Mouse (Mus musculus) cerebellum, adult 11 months (tissue): ENCODE measurements around the gene Galnt17.

Source experiments
- DNase-seq: peaks from one replicate; pipeline ENCODE4 v3.0.0; 2022

The Galnt17 gene

DNA sequence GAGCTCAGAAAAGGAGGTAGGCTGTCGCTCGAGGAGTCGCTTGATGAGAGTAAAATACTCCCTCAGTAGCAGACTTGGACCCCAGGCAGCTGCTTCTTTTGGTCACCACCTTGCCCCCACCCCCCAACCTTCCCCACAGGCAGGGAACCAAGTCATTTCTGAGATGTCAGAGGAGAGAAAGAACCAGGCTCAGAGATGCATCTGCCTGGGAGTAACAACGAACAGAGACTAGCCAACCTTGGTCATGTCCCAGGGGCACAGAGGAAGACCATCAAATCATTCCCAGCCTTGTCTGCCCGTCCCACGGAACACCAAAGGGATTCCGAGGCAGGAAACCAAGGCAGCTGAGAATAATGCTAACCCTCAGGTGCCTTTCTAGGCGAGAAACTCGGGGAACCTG, 293.0 kb downstream of the Galnt17 start:
- DNase-seq, result no peak

DNA sequence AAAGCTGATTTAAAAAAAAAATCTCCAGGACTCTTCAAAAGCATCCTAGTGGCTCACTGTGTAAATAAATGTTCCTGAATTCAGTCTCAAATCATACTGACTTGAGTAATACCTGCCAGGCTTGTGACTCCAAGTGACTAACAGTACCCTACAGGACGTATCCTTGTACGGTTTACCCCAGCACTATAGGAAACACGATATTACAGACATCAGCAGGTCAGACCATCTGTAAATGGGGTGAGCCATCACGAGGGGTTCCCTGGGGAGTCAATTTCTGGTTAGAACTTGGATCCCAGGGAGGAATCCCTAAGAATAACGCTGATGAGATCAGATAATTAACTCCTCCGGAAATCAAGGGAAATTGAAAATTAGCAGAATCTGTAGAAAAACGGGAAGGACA, 294.5 kb downstream of the Galnt17 start:
- no peak for DNase-seq

DNA sequence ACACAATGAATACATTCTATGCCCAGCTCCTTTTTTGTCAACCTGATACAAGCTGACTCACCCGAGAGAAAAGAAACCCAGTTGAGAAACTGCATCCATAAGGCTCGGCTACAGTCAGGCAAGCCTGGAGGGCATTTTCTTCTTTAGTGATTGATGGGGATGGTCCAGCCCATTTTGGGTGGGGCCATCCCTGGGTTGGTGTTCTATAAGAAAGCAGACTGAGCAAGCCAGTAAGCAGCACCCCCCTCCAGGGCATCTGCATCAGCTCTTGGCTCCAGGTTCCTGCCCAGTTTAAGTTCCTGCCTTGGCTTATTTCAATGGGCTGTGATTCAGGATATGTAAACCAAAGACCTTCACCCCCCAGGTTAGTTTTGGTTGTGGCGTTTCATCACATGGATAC, 295.2 kb downstream of the Galnt17 start:
- no peak for DNase-seq

DNA sequence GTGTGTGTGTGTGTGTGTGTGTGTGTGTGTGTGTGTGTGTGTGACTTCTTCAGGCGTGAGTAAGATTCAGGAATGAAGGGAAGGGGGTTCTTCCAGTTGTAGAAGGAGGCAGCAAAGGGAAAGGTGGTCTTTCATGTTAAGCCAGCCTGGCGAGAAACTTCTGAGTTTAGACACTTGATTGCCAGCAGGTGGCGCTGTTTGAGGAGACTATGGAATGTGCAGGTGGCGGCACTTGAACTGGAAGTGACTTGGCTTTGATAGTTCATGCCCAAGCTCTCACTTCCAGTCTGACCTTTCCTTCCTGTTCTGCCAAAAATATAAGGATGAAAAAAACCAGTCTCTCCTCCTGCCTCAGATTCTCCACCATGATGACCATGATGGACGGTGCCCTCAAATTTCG, 298.8 kb downstream of the Galnt17 start:
- no peak for DNase-seq

DNA sequence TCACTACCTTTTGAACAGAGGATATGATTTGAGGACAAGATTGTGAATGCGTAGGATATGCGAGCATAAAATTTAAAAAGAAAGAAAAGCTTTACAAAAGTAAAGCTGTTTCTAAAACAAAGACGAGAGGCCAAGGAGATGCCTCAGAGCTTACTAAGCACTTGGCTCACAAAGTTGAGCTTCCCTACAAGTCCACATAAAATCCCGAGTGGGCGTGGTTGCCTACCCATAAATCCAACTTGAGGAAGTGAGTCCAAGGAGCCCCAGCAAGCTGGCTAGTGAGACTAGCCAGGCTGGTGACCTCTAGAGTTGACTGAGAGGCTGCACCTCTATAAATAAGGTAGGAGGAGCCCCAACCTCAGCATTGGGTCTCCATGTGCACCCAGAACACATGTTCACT, 299.8 kb downstream of the Galnt17 start:
- no peak for DNase-seq

DNA sequence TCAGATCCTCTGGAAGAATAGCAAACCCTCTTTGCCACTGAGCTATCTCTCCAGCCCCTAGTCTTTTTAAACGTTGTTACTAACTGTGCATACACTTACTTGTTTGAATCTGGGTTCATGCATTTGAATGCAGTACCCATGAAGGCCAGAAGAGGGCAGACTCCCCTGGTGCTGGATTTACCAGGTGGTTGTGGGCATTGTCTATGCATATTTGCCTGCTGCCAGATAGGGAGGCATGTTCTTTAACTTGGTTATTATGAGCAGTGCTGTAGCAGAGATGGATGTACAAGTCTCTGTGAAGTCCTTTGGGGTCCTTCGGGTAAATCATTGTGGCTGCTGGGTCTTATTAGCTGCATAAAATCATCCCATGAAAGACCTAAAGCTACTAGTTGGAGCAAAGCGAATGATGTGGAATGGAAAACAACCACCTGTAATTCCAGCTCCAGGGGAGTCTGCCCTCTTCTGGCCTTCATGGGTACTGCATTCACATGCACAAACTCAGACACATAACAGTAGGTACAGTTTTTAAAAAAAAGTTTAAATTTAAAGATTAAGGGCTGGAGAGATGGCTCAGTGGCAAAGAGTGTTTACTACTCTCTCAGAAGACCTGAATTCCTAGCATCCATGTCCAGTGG, 300.3 kb downstream of the Galnt17 start:
- DNase-seq, result peak; percentile 52

DNA sequence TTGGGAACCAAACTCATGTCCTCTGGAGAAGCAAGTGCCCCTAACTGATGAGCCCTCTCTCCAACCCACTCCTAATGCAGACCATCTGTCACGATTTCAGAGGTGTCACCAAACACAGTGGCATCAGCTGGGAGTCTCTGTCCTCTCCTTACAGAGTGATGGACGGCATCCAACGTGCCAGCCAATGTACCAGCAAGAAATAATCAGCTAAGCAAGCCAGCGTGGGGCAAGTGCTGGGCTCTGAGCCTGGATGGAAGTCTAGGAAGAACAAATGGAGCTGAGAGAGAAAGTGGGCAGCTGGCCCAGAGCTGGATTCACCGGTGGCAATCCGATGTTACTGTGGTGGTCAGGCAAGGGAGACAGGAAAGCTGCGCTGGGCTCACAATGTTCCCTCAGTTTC, 301.1 kb downstream of the Galnt17 start:
- DNase-seq, result peak; percentile 90

DNA sequence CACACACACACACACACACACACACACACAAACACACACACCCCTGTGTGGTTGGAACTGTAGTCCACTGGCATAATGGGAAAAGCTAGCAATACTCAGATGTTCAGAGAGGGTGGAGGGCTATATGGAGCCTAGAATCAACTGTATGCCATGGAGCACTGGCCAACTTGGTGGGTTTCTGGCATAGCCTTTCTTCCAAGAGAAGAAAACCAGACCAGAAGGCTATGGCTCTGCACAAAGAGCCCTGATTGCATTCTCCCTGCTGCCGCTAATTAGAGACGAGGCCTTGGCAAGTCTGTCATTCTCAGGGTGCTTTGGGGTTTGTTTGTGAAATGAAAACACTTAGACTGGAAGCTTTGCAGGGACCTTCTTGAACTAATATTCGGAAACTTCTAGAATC, 301.8 kb downstream of the Galnt17 start:
- DNase-seq, result no peak

DNA sequence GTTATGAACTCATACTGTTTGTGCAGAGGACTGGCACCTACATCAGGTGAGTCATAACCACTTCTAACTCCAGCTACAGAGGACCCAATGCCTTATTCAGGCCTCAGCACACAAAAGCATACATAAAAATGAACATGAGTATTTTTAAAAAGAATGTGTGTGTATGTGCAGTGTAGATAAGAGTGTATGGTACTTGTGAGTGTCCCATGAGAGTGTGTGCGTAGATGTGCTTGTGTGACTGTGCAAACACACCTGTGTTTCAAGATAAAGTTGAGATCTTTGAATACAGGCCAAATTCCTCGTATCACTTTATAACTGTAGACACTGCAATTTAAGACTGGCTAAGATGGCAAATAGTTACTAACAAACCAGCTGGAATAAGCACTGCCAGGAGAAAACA, 307.7 kb downstream of the Galnt17 start:
- DNase-seq, result no peak

DNA sequence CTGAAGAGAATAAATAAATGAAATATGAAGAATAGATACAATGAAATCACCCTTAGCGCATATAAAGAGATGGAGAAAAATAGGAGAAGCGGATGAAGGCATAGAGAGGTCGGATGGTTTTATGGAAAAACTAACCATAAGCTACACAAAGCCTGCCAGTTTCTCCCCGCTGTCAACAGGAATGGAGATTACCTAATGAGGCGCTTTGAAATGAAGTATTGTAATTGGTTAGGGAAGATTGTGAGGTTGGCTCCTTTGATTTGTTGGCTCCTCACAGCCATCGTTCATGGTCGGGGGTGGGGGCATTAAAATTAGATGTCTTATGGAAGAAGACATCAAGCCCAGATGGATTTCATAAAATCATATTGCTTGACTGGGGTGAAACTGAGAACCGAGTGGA, 329.0 kb downstream of the Galnt17 start:
- no peak for DNase-seq

DNA sequence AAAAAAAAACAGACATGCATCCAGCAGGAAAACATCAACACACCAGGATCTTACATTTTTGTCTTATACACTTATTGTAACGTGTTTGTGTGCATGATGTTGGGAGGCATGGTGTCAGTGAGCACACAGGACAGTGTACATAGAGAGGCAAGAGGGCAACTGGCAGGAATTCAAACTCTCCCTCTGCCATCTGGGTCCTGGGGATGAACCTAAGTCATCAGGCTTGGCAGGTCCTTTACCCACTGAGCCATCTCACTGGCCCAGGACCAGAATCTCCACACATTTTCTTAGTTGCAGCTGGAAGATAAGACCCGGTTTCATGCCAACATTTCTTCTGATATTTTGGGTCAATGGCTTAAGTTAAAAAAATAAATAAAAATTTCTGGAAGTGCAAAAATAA, 329.4 kb downstream of the Galnt17 start:
- DNase-seq, result peak; percentile 59

DNA sequence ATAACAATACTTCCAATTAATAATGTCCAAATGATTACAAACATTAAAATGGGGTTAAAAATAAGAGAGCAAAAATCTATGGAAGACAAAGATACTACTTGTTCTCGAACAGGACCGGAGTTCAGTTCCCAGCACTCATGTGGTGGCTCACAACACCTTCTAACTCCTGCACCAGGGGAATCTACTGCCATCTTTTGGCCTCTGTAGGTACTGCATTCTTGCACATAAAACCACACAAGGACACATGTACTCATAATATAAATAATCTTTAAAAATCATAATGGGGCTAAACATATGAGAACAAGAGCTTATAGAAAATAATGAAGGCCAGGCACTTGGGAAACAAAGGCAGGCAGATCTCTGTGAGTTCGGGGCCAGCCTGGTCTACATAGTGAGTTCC, 330.3 kb downstream of the Galnt17 start:
- no peak for DNase-seq

DNA sequence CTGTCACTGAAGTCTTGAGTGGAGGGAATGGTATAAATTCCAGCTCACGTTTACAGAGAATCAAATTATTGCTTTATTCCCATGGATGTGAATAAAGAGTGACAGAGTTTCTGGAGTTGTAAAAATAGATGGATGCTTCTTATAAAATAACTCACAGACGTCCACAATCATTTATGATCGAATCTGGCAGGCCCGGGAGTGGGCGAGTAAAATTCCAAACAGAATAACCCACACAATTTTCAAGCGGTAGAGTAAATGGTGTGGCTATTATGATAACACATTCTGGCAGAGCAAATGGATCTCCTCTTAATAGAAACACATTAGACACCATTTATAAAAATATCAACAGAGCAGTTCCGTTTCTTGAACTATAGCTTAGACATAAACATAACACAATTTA, 355.9 kb downstream of the Galnt17 start:
- DNase-seq, result no peak

DNA sequence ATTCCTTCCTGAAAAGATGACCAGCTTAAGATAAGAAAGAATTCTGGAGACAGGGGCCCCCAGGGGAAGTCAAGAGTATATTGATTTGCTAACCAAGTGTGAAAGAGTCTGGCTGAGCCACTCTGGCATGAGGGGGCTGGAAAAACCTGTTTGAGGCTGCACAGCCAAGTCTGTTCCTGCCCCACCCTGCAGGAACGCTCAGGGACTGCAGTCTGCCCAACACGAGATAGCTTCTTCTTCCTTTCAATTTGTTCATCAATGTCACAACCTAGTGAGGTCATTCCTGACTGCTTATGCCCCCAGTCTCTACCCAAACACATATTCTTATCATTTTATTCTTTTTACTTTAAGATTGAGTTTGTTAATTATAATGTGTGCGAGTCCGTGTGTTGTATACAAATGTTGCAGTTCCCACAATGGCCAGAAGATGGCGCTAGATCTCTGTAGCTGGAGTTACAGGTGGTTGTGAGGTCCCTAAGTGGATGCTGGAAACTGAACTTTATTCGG, 357.4 kb downstream of the Galnt17 start:
- DNase-seq, result peak; percentile 27

DNA sequence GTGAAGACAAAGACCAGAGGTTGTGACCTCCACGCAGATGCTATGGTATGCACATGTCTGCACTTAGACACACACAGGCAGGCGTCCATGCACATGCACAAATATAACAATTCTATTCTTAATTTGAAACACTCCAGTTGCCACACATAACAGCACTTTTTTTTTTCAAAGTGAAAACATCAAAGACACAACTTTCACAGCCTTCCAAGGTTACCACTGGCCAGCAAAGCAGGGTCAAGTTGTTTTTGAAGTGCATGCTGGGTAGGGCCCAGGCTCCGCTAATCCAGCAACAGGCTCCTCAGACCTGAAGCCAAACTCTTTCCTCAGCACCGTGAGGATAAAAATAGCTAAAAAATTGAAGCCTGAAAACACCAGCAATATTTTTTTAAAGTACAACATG, 357.9 kb downstream of the Galnt17 start:
- no peak for DNase-seq

DNA sequence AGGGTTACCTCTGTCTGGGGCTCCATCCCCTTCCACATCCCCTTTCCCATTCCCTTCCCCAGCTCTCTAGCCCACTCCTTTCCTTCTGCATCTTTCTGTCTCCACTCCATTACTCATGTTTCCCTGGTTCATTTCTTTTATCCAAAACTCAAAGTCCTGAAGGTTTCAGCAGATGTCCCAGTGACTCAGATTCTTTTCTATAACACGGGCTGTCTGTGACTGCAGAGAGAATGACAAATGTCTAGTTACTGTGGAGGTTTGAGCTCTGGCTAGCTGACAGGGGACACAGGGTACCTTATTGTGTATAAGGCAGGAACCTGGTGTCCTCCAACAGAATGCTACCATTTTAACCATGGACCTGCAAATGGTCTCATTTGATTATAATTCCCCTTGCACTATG, 358.6 kb downstream of the Galnt17 start:
- no peak for DNase-seq

DNA sequence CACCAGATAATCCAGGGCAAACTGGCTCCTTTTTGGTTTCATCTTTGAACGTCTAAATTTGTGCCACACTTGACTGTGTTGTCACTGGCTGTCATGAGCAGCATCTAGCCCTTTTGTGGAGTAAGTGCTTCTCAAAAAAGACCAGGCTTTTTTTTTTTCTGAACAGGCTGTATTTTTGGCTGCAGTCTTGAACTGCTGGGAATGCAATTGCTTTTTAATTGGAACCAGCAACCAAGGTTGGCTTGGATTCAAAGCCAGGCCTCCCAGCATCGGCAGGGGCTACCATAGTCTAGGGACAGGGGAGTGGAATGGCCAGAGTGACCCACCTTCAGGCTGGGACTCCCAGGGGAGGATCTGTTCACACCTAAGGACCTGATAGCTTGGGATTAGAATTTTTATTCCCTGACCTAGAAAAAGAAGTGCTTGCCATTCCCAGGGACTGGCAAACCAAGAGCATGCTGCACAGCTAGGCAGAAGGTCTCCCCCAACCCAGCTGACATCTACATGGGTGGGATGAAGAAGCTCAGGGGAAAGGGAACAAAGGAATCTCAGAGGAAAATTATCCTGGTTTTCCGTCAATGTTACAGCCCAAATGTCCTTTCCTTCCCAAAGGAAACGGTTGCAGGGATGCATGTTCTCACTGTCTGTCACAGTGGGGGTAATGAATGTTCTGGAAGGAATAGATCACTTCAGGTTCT, 369.2 kb downstream of the Galnt17 start:
- DNase-seq, result peak; percentile 76

DNA sequence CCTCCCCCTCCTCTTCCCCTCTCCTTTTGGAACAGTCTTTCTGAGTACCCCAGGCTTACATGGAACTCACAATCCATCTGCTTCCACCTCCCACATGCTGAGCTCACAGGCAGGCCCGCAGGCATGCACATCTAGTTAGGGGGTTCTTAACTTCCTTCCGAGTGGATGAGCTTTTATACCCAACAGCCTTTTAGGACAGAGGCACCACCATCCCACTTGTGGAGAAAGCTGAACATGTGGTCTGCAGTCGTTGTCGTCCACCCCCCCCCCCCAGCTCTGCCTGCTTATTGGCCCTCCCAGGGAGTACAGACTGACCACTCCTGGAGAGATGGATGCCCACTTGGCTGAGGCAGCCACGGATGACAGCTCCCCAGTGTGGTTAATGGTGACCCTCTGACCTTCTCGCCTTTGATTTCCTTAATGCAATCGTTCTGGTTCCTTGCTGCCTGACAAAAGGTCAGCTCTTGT, 370.0 kb downstream of the Galnt17 start:
- peak; percentile 20 for DNase-seq

DNA sequence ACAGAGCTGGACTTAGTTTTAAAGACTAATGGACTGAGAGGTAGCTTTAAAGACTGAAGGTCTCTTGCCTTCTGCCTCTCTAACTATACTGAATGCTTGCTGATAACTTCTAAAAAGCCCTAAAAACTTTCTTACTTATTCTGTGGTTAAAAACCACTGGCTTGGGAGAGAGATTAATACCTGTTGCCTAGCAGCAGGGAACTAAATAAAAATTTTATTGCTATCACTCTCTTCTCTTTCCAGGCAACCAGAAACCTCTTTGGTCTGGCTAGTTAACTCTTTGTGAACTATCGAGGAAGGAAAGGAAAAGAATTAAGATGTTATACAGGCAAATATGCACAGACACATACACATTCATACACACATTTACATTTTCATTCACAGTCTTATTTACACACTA, 377.3 kb downstream of the Galnt17 start:
- no peak for DNase-seq

DNA sequence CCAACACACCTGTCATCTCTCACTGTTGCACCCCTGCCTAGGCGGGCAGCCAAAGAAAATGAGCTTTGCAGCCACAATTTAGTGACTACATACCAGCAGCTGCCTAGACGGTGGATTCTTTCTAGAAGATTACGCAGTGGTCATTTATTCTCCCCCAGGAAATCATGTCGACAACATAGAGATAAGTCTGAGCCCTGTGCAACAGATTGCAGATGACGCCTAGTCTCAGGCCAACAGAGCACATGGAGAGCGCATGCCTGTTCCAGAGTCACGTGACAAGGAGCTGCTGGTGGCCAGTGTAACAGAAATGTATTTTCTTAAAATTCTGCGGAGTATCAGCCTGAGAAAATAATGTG, 380.5 kb downstream of the Galnt17 start:
- no peak for DNase-seq

DNA sequence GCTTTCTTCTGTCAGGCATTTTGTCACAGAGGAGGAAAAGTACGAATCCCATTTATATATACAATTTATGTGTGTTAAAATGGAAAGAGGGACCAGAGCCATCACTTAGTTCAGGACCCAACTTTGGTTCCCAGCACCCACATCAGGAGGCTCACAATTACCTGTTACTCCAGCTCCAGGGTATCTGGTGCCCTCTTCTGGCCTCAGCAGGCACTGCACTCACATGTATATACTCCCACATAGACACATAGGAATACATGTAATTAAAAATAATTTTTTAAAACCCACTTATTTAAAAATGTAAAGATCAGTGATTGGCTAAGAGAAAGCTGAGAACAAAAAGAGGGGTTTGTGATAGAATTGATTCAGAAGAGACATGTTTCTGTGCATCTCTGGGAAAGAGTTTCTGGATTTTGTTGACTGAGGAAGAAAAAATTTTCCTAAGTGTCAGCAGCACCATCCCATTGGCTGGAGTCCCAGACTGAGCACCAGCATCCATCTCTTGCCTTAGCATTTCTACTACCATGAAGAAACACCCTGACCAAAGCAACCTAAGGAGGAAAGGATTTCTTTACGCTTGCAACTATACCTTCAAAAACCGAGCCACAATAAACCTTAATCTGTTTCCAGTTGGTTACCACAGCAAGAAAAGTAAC, 381.0 kb downstream of the Galnt17 start:
- no peak for DNase-seq

DNA sequence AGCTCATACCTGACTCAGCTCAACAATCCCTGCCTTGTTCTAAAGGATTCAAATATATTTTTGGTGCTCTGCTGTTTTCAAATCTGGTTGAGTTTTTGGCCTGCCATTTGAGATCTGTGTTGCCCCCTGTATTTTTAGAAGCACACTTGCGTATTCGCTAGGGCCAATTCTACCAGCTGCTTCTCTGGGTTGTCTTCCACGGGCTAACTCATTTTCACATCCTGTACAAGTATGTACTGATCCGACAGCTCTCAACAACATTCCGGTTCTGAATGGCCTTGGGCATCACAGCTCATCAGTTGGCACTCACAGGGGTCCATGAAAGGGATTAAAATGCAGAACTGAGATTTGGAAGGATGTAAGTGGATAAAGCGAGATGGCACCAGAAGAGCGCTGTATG, 382.6 kb downstream of the Galnt17 start:
- DNase-seq, result no peak

DNA sequence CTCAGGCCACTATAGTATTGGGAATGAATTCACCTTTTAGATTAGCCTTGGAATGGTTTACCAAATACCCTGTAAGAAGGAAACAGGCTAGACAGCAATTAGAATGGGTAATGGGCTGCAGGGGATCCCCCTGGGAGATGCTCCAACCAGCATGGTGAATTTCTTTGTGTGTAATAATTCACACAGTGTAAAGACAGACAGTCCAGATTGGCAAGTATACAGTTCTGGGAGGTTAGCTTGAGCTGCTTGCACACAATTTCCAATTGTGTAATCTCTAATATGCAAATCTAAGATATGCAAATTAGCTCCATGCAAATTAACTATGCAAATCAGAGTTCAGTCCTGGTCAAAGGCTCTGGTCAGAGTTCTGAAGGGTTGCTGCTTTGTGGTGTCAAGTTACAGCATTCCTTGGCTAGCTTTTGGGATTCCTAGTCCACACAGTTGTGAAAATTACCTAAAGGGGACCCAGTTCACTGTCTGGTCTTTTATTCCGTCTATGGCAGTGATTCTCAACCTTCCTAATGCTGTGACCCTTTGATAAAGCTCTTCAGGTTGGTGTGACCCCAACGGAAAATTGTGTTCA, 384.0 kb downstream of the Galnt17 start:
- DNase-seq, result no peak

DNA sequence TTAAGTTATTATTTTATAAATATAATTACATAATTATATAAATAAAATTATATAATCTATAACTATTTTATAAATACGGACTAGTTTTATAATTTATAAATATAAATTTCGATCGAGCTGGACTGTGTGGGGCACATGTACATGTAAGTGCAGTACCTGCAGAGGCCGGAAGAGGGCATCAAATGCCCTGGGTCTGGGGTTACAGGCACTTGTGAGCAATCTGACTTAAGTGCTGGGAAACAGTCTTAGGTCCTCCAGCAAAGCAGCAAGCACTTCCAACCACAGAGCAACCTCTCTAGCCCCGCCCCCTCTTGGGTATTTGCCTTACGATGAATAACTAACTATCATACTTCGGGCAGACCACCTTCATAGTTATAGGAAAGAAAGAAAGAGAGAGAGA, 388.3 kb downstream of the Galnt17 start:
- no peak for DNase-seq
